Mouse (Mus musculus) stomach, postnatal 0 days (tissue): ENCODE measurements around the gene Ppp1r37. TPM values are rescaled to one million over a fixed set of nuclear protein-coding genes. Genes with fewer than 3 reads are reported as not detected.

Experiments
- ATAC-seq: fragments of 200-750 bp; cut with Nextera tagmentation; 2 replicates; pipeline ENCODE4 v1.8.0; 2017; ENCODE audit not compliant: low FRiP score, low TSS enrichment
- DNase-seq: peaks from one replicate; pipeline ENCODE4 v3.0.0-alpha.2; 2016; ENCODE audit warnings: low spot score
- H3K27ac ChIP-seq: fragments of 300-500 bp; sonication (generic); replicated peaks from 2 replicates; pipeline ENCODE4 v1.5.1; 2014; ENCODE audit warnings: mild to moderate bottlenecking, control low read depth
- H3K27me3 ChIP-seq: fragments of 300-500 bp; sonication (generic); 2 replicates; pipeline ENCODE4 v1.6.1; 2014; ENCODE audit warnings: low read length; ENCODE audit not compliant: control insufficient read depth, insufficient read depth
- H3K36me3 ChIP-seq: fragments of 300-500 bp; sonication (generic); 2 replicates; pipeline ENCODE4 v1.6.1; 2014; ENCODE audit warnings: low read length, mixed read lengths; ENCODE audit not compliant: control insufficient read depth, insufficient read depth
- H3K4me1 ChIP-seq: fragments of 300-500 bp; sonication (generic); replicated peaks from 2 replicates; pipeline ENCODE4 v1.6.1; 2014; ENCODE audit warnings: antibody characterized with exemption; ENCODE audit not compliant: control insufficient read depth, insufficient read depth
- H3K4me2 ChIP-seq: fragments of 300-500 bp; sonication (generic); replicated peaks from 2 replicates; pipeline ENCODE4 v1.6.1; 2014; ENCODE audit warnings: low read depth, mild to moderate bottlenecking, control low read depth, moderate library complexity
- H3K4me3 ChIP-seq: fragments of 300-500 bp; sonication (generic); 2 replicates; pipeline ENCODE4 v1.5.1; 2014; ENCODE audit warnings: low read depth, low read length, control low read depth
- H3K9ac ChIP-seq: fragments of 300-500 bp; sonication (generic); 2 replicates; pipeline ENCODE4 v1.6.1; 2014; ENCODE audit warnings: mild to moderate bottlenecking, low read length, control low read depth, mixed read lengths
- H3K9me3 ChIP-seq: fragments of 300-500 bp; sonication (generic); 2 replicates; pipeline ENCODE4 v1.6.1; 2016; ENCODE audit warnings: low read length; ENCODE audit not compliant: control insufficient read depth
- CTCF ChIP-seq: IDR thresholded peaks from 2 replicates; pipeline ENCODE4 v1.5.1; 2016; ENCODE audit warnings: antibody characterized with exemption, low read depth, mild to moderate bottlenecking, moderate library complexity
- EP300 ChIP-seq: optimal IDR thresholded peaks from 2 replicates; pipeline ENCODE3; 2016; ENCODE audit warnings: antibody characterized with exemption
- WGBS: fragments of 180-500 bp; shearing (Covaris S2); extraction: QIAGEN DNeasy Blood & Tissue Kit; methylation state at CpG from one replicate; pipeline ENCODE4 v1.1.7; 2014; 5-methylcytosine and 5-hydroxymethylcytosine counted together
- polyA plus RNA-seq: library from polyadenylated mRNA; unstranded; fragments of >200 nt; fragmentation: Nextera tagmentation; extraction: Ambion mirVana; gene quantifications from 2 replicates; pipeline ENCODE4 v1.2.1, GENCODE M21; 2015

The Ppp1r37 gene
- polyA plus RNA-seq, 1 experiment from 2014 or later: 16.5 TPM

- DNase-seq (no peak), ATAC-seq (no peak)
- 59% methylated on average over 2 of the region's 2 CpGs for WGBS
These were observed 21.9 kb downstream of the Ppp1r37 start for GRCm38 (mm10) chr7:19540771-19541566.

GRCm38 (mm10) chr7:19534676-19535075 lies 28.2 kb downstream of the Ppp1r37 start:
- DNase-seq (no peak), ATAC-seq (no peak)
- H3K4me2 ChIP-seq: no peak overlapping the region
- H3K9ac ChIP-seq: no peak overlapping the region
- no peak overlapping the region for H3K4me3 ChIP-seq
- H3K27me3 ChIP-seq: no peaks in the 10 kb centered on the region
- WGBS: 89% methylated on average over 10 of the region's 10 CpGs
- TF ChIP-seq EP300 (no peak), CTCF (no peak)
- H3K36me3 ChIP-seq: peaks cover 33% of the 10 kb centered on the region
- H3K4me1 ChIP-seq: no peaks in the 10 kb centered on the region
- no peak overlapping the region for H3K27ac ChIP-seq
- no peaks in the 10 kb centered on the region for H3K9me3 ChIP-seq

More at GRCm38 (mm10) chr7:19540771-19541566, 21.9 kb downstream of the Ppp1r37 start:
- H3K4me2 ChIP-seq: no peak overlapping the region
- TF ChIP-seq EP300: no peak
- TF ChIP-seq CTCF: no peak
- H3K4me1 ChIP-seq: peaks cover 6% of the 10 kb centered on the region; the same call in 1 of the 2 replicates
- H3K27me3 ChIP-seq: no peaks in the 10 kb centered on the region
- no peak overlapping the region for H3K9ac ChIP-seq
- H3K9me3 ChIP-seq: no peaks in the 10 kb centered on the region
- H3K4me3 ChIP-seq: no peak overlapping the region
- H3K36me3 ChIP-seq: no peaks in the 10 kb centered on the region
- H3K27ac ChIP-seq: no peak overlapping the region

GRCm38 (mm10) chr7:19532240-19532639 lies 30.6 kb downstream of the Ppp1r37 start:
- 82% methylated on average over 14 of the region's 14 CpGs for WGBS
- Histone ChIP-seq H3K9me3 (no peaks in the 10 kb centered on the region), H3K27me3 (no peaks in the 10 kb centered on the region), H3K4me3 (no peak overlapping the region), H3K9ac (no peak overlapping the region), H3K4me2 (no peak overlapping the region), H3K36me3 (peaks cover 33% of the 10 kb centered on the region), H3K27ac (no peak overlapping the region), H3K4me1 (no peaks in the 10 kb centered on the region)
- ATAC-seq: no peak
- TF ChIP-seq CTCF (no peak), EP300 (no peak)
- DNase-seq: no peak

GRCm38 (mm10) chr7:19531077-19531476 lies 31.8 kb downstream of the Ppp1r37 start:
- Histone ChIP-seq H3K9me3 (no peaks in the 10 kb centered on the region), H3K27ac (no peak overlapping the region), H3K4me1 (no peaks in the 10 kb centered on the region), H3K4me2 (no peak overlapping the region), H3K36me3 (peaks cover 33% of the 10 kb centered on the region), H3K4me3 (no peak overlapping the region), H3K9ac (no peak overlapping the region), H3K27me3 (no peaks in the 10 kb centered on the region)
- TF ChIP-seq CTCF (peak; percentile 52), EP300 (no peak)
- WGBS: 67% methylated on average over 10 of the region's 10 CpGs
- ATAC-seq (peak; percentile 31; the same call in 1 of the 2 replicates), DNase-seq (peak; percentile 50)

GRCm38 (mm10) chr7:19525105-19525481 lies 37.8 kb downstream of the Ppp1r37 start:
- peaks cover 21% of the 10 kb centered on the region; the same call in 1 of the 2 replicates for H3K27me3 ChIP-seq
- no peak overlapping the region for H3K4me3 ChIP-seq
- ATAC-seq (peak; percentile 11; the same call in 1 of the 2 replicates), DNase-seq (no peak)
- no peaks in the 10 kb centered on the region for H3K36me3 ChIP-seq
- H3K4me2 ChIP-seq: no peak overlapping the region
- H3K9ac ChIP-seq: no peak overlapping the region
- TF ChIP-seq EP300: no peak
- peak; percentile 48 for TF ChIP-seq CTCF
- H3K27ac ChIP-seq: peak overlapping the region; percentile 9; the same call in 1 of the 2 replicates
- no peaks in the 10 kb centered on the region for H3K9me3 ChIP-seq
- H3K4me1 ChIP-seq: peaks cover 10% of the 10 kb centered on the region
- WGBS: 63% methylated on average over 2 of the region's 2 CpGs

- H3K9me3 ChIP-seq: no peaks in the 10 kb centered on the region
- ATAC-seq: no peak
- WGBS: 14% methylated on average over 24 of the region's 24 CpGs
- H3K27ac ChIP-seq: peak overlapping the region; percentile 9
- peak overlapping the region; percentile 55 for H3K4me2 ChIP-seq
- no peaks in the 10 kb centered on the region for H3K36me3 ChIP-seq
- H3K4me1 ChIP-seq: peaks cover 10% of the 10 kb centered on the region
- DNase-seq: no peak
- H3K4me3 ChIP-seq: peak overlapping the region; percentile 39
- TF ChIP-seq CTCF: no peak
- TF ChIP-seq EP300: no peak
- H3K27me3 ChIP-seq: peaks cover 22% of the 10 kb centered on the region; the same call in 1 of the 2 replicates
- H3K9ac ChIP-seq: peak overlapping the region; percentile 18; the same call in 1 of the 2 replicates
These were observed 38.3 kb downstream of the Ppp1r37 start for GRCm38 (mm10) chr7:19524420-19525104.
